Mouse (Mus musculus) CD4-positive, CD25-positive, alpha-beta regulatory T cell, adult 2 months (primary cell): ENCODE measurements around the gene Pou2f1.

Source experiments
- DNase-seq: peaks from one replicate; pipeline ENCODE4 v3.0.0-alpha.2; 2012; ENCODE audit warnings: low read depth, low spot score

The Pou2f1 gene

DNA sequence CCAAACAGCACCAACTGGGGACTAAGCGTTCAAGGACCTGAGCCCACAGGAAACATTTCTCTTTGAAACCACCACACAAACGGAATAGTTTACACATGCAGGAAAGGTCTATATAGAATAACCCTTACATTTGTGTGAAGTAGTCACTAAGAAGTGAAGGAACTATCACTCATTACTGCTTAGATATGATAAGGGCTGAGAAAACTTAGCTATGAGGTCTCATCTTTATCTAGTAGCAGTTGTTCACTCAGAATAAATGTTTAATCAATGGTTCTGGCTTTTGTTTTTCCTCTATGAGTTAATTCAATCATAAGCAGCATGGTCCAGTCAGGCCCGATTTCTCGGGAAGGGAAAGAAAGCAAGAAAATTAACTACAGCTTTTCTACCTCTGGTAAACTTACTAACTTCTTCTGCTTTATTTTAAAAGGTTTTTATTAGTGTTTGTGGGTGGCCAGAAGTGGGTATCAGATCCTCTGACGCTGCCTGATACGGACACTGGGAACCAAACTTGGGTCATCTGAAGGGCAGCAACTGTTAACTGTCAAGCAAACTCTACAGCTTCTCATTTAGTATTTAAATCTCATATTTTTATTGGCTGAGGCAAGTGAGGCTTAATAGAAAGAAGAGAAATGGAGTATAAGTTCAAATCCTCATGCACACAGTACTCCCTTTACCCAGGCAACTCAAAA, 40.7 kb downstream of the Pou2f1 start:
- DNase-seq: no peak

DNA sequence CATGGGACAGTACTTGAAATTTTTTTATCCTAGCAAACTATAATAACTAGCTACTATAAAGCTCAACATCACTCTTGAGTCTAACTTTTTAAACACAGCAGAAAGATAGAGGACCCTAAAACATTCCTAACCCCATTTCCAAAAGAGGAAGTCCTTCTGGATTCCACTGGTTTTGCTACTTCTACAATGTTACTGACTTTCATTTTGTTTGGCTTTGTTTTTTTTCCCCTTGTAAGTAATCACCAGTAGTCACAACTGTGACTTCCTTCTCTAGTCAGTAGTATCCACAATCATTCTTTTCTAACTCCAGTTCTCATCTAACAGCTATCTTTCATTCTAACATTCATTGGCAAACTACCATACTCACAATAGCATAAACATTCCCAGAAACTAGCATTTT, 44.3 kb downstream of the Pou2f1 start:
- DNase-seq: no peak

DNA sequence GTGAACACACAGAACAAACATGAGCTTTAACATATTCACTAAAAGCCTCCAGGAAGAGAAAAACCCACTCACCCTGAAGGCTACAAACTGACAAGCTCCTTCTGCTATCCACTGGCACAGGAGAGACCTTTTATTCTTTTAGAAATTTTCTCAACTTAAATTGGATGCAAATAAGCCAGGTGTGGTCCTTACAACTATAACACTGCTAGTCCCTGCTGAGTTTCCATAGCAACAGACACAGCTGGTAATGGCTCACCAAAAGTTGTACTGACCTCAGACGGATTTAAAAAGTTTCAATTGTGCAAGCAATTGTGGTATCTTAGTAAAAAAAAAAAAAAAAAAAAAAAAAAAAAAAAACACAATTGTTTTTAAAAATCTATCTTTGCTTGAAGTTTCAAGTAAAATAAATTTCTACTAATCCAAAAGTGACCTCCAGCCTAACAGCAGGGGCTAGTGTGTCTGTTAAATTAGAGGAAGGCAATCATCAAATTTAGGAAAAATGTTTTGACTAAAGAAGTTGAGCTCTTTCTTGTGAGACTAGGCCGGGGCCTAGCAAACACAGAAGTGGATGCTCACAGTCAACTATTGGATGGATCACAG, 54.2 kb downstream of the Pou2f1 start:
- no peak for DNase-seq

DNA sequence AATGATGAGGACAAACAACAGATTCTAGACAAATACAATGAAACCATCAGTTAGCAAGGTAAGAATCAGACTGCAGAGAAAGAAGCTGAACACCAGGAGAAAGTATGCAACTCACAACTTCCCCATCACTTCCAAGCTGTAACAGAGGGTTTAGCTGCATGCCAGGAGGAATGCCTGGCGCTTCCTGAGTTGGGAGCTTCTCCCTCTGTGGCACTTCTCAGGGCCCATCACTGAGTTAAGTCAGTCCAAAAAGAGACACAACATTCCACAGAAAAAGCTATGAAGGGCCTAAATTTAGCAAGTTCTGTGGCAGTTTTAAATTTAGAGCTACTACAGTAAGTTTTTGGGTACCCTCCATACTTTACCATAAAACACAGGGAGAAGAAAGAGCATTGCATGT, 59.2 kb downstream of the Pou2f1 start:
- DNase-seq: no peak

DNA sequence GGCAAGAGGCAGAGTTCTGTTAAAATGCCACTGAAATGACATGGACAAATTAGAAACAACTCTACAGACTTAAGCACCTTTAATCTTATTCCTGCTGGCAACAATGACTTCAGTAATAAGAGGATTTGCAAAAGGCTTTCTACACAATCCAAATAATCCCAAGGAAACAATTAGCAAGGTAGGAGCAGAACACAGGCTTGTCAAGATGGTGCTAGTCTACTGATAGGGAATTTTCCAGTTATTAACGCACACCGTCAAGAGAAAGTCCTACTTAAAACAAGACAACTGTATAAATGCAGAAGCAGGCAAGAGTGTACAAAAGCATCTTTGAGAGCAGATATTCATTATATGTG, 67.0 kb downstream of the Pou2f1 start:
- no peak for DNase-seq

GRCm38 (mm10) chr1:165934648-165935465, 67.6 kb downstream of the Pou2f1 start:
- DNase-seq: no peak

- no peak for DNase-seq
These were observed 68.4 kb downstream of the Pou2f1 start for GRCm38 (mm10) chr1:165933915-165934647.

DNA sequence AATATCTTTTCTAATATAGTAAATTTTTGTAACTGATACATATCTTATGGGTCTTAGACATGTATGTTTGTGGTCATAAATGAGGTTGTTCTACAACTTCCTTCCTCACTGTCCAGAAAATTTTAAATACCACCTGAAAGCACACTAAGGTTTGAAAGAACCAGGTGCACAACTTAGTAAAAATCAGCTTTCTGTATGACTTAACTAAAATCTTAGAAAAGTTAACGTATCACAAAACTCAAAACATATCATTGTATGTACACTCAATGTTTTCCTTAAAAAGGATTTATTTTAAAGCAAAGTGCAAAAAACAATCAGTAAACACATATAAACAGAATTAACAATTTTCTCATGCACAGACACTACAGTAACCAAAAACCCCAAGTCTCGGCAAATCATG, 69.6 kb downstream of the Pou2f1 start:
- no peak for DNase-seq

- DNase-seq: no peak
These were observed 72.0 kb downstream of the Pou2f1 start for GRCm38 (mm10) chr1:165930510-165930909.

- DNase-seq: no peak
These were observed 74.8 kb downstream of the Pou2f1 start for GRCm38 (mm10) chr1:165927507-165928279.

- DNase-seq: no peak
These were observed 77.3 kb downstream of the Pou2f1 start for GRCm38 (mm10) chr1:165925207-165925606.

- DNase-seq: no peak
These were observed 80.0 kb downstream of the Pou2f1 start for GRCm38 (mm10) chr1:165922488-165922887.

- peak; percentile 24 for DNase-seq
These were observed 81.5 kb downstream of the Pou2f1 start for GRCm38 (mm10) chr1:165921026-165921425.

- no peak for DNase-seq
These were observed 88.1 kb downstream of the Pou2f1 start for GRCm38 (mm10) chr1:165914416-165914801.

DNA sequence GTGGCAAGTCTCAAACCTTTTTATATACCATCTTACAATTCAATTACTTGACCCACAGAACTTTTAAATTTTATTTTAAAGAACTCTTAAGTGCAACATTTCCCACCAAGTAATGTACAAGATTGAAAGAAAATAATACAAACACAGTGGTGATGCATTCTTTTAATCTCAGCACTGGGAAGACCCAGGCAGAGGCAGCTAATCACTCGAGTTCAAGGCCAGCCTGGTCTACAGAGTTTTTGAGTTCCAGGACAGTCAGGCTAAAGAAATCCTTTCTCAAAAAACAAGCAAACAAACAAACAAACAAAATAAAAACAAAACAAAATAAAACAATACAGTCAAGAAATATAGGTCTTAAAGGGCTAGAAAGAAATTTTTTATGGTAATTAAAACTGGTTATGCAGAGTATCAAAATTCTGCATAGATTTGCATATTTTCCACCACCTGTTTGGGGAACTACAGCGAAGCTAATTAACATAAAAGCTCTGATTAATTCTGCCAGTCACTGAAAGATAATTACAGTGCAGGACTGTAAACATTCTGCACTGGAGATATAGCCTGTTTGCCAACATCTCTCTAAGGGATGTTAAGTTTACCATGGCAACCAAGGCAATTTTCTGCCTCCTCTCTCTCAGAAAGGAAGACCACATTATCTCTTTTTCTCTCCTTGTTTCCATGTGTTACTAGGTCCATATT, 88.6 kb downstream of the Pou2f1 start:
- no peak for DNase-seq

- DNase-seq: no peak
These were observed 93.0 kb downstream of the Pou2f1 start for GRCm38 (mm10) chr1:165909471-165909870.

DNA sequence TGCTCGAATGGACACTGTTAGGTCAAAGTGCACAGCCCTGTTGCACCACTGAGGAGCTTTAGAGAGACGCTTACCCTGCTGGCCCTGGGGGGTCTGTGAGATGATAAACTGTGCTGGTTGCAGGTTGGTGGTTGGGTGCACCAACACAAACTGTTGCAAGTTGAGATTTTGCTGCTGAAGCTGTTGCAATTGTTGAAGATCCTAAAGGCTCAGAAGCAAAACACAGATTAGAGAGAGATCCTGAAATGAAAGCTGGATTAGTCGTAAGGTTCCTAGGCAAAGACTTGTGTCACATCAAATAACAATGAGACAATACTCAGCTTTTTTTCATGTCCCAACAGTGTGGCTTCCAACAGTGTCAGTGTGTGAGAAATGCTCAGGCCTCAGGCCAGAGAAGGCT, 93.7 kb downstream of the Pou2f1 start:
- no peak for DNase-seq

DNA sequence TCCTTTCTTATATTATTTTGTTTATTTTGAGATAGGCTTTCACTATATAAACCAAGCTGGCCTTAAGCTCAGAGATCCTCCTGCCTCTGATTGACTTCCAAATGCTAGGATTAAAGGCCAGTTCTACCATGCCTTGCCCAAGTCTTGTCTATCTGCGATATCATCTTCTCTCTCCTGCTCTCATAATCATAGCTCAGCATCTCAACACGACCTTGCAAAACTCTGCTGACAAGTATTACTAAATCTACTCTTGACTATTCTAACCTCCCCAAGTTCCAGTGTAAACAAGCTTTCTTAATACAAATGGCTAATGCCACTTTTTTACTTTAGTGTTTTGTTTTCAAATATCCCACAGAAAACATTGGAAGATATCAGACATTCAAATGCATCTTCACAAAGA, 94.3 kb downstream of the Pou2f1 start:
- no peak for DNase-seq

DNA sequence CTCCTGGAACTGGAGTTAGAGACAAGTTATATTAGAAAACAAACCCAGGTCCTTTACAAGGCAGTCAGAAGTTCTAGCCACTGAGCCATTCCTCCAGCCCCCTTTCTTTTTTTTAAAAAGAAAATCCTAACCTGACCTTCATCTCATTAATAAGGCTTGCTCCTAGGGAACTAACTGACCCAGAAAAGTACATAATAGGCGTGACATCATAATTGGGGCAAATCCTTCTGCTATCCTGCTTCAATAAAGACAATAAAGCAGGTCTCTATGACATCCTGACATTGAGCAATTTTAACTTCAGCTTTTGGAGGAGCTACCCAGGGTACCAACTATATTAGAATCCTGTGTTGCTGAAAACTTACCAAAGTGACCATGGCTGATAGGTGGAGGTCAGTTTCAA, 98.9 kb downstream of the Pou2f1 start:
- no peak for DNase-seq

DNA sequence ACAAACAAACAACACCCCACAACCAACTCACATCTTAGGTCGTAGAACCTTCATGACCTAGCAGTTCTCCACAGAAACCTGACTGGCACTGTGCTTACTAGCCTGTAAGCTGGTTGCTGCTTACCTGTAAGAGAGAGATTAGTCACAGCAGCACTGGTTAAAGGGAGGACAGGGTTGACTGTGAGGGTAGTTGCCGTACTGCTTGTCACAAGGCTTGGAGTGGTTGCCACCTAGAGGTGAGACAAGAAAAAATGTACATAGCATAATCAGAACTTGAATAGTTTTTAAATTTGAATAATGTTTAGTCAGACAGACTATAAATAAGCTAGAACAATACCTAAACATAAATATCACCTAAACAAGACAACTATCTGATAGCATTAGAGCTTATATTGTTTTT, 110.8 kb downstream of the Pou2f1 start:
- DNase-seq: peak; percentile 69
